Mouse (Mus musculus): ENCODE data around the gene Suox. TPM values are rescaled to one million over a fixed set of nuclear protein-coding genes. Genes with fewer than 3 reads are reported as not detected.
"Not testable (repeated sequence)": the region's sequence is repeated elsewhere in the genome, so short reads cannot be mapped to it uniquely, and the experiment has no call there.

Suox gene
- 10 to 100 TPM; 19.4 to 20.3 TPM for total RNA-seq (2021)
- long read RNA-seq, experiment 1, transcript Suox-201 (4 exons, 2,497 nt), result major isoform, 9 of 16 reads
- long read RNA-seq, experiment 1, partial matches to known transcripts, result 2 of 16 reads
- long read RNA-seq, experiment 1, other reads (novel, unspliced or antisense), result 5 of 16 reads
- long read RNA-seq, experiment 2, transcript Suox-201 (4 exons, 2,497 nt), result major isoform, 9 of 15 reads
- long read RNA-seq, experiment 2, partial matches to known transcripts, result 3 of 15 reads
- long read RNA-seq, experiment 2, other reads (novel, unspliced or antisense), result 3 of 15 reads

DNA sequence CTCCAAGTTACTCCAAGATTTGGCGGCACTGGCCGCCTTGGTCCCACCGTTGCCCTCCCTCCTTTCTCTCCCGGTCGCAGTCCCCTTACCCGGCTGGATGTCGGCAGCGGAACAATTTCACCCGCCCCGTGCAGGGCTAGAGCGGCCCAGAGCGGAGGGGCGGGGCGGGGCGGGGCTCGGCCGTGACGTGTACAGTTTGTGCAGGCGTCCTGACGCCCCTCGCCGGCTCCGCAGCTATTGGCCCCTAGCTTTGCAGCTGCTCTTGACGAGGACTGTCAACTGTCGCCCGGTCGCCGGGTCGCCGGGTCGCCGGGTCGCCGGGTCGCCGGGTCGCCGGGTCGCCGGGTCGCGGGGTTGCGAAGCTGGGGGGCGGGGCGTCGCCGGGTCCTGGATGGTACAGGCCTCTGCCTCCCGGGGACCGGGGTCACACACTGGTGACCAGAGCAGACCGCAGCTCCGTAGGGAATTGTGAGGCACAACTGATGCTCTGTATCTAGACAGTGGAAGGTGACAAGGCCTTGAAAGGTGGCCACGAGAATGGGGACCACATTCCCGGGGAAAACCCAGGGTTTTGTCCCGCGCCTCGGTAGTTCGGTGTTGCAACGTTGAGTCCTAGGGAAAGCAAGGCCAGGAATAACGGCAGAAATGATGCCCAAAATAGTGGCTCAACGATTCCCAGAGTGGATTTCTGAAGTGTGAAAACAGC, at the start of gene Suox:
Gene Suox (minus strand): TSS at position 311 of the 706 bp plus-strand sequence.
- DNase-seq, result peak; percentile 79 to 80

DNA sequence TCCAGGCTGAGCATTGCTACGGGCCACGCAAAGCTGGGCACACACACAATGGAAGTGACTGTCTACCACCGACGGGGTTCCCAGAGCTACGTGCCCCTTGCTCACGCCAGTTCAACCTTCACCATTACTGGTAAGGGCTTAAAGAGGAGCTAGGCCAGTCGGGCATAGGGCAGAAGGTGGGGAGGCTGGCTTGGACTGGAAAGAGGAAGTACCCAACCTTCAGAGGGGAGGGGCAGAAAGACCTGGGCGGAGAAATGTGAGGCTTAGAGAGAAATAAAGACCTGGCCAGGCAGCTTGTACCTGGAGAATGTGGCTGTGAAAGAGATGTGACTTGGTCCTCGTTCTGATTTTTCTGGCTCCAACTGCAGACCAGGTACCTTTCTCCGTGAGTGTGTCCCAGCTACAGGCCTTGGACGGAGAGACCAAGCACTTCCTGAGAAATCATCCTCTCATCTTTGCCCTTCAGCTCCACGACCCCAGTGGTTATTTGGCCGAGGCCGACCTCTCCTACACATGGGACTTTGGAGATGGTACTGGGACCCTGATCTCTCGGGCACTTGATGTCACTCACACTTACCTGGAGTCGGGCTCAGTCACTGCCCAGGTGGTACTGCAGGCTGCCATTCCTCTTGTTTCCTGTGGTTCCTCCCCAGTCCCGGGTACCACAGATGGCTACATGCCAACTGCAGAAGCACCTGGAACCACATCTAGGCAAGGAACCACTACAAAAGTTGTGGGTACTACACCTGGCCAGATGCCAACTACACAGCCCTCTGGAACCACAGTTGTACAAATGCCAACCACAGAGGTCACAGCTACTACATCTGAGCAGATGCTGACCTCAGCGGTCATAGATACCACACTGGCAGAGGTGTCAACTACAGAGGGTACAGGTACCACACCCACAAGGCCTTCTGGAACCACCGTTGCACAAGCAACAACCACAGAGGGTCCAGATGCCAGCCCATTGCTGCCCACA, 42.0 kb upstream of the Suox start:
- intact Hi-C loops (cut with DNase I), result no loop called here
- no peak for DNase-seq

More for the DNA sequence above, at the start of gene Suox:
- intact Hi-C loops (cut with DNase I), result loop anchor here (1.0 to 5.0 kb wide), 2 partner anchors 48 to 112 kb away; partner anchors contain the start of gene Rps26

DNA sequence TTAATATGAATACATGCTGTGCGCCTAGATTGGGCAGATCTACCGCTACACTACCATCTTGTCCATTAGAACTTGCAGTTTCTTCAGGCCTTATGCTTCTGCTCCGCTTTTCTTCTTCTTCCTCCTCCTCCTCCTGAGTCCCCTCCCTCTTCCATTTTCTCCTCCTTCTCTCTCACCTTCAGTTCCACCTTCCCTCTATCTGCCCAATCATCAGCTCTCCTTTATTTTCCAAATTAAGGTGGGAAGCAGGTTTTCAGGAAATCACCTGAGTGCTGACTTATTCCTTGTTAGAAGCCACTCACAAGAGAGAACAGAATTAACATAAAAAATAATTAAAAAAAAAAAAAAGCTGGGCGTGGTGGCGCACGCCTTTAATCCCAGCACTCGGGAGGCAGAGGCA, 37.4 kb upstream of the Suox start:
- DNase-seq; intact Hi-C loops (cut with DNase I): not testable (repeated sequence)

DNA sequence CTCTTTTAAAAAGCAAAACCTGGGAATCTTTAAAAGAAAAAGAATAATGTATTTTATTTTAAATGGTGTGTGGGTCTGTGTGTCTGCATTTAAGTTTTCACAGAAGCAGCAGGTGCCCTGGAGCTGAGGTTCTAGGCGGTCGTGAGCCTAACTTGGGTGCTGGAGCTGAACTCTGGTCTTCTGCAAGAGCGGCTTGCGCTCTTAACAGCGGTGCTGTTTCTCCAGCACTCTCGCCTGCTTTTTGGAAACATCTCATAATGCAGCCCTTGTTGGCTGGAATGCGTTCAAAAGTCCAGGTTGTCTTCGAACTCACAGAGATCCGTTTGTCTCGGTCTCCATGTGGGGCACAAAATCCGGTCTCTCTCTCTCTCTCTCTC, 31.4 kb upstream of the Suox start:
- intact Hi-C loops (cut with DNase I), result no loop called here
- no peak for DNase-seq

DNA sequence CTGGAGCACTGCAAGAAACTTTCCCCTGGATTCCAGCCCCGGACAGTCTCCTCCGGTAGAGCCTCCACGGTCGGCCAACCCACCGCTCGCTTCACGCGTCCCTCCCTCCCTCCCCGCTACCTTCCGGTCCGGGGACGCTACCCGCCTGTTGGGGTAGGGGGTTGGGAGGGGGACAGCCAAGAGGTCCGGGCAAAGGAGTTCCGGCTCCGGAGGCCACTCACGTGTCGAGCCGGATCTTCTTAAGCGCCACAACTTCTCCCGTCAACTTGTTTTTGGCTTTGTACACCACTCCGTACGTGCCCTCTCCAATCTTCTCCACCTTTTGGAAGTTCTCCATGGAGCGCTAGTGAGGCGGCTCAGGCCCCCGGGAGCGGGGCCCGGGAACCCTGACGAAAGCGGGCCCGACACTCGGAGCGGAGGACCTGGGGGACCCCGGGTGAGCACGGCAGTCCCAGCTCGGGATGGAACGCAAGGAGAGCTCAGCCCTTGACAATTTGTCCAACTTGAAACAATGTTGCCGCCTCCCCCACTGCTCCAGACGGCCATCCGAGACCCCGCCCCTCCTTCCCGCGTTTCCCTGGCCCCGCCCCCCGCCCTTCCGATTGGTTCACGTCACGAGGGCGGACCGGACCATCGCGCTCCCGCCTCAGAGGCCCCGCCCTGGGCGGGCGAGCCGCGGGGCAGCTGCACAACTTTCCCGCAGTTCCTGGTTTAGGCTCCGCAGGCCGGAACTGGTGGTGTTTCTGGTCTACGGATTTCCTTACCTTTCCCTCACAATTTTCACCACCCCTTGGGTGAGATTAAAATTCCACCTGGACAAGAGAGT, 30.8 kb upstream of the Suox start, which contains the start of gene Cdk2:
Gene Cdk2 (minus strand): TSS at position 541 of the 826 bp plus-strand sequence.
- DNase-seq, result peak; percentile 89 to 92
- intact Hi-C loops (cut with DNase I), result loop anchor here (5.0 kb wide), 1 partner anchor 38 kb away; the partner anchor contains the start of gene Dgka

DNA sequence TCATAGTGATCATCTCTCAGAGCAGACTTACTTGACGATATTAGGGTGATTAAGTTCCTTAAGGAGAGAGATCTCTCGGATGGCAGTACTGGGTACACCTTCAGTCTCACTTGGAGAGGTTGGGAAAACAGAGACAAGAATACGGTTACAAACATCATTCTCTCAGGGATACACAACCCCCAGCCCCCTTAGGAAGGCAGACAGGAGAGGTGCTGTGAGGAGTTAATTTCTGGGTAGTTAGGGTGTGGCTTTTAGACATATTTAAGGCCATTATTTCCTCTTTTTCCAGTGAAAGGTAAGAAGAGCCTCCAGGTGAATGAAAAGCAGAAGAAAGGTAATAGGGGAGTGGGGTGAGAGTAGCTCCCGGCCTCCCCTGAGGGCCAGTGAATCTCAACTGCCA, 30.0 kb upstream of the Suox start, which contains the start of gene Pmel:
Gene Pmel (plus strand): TSS at position 301 of the 400 bp plus-strand sequence.
- DNase-seq, result no peak
- intact Hi-C loops (cut with DNase I), result loop anchor here (5.0 kb wide), 1 partner anchor 38 kb away; the partner anchor contains the start of gene Dgka

DNA sequence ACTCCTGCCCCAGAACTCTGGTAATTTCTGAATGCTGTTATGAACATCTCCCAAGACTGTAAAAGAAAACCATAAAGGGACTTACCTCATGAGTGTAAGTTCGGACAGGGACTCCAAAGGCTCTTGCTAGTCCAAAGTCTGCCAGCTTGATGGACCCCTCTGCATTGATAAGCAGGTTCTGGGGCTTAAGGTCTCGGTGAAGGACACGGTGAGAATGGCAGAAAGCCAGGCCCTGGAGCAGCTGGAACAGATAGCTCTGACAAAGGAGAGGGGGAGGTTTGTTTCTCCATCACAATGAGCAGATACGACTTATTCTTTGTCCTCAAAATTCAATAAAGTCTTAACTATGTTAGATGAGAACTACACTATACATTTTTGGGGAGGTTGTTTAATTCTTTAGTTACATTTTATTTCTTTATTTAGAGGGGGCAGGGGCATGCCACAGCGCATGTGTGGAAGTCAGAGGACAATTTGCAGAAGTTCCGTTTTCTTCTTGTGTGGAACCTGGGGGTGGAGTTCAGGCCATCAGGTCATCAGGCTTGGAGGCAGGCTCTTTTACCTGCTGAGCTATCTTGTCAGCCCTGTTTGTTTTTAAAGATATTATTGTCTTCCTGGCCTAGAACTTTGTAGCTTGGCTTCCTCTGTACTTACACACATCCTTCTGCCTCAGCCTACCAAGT, 28.6 kb upstream of the Suox start:
- intact Hi-C loops (cut with DNase I), result loop anchor here (5.0 kb wide), 1 partner anchor 40 kb away; the partner anchor contains the start of gene Dgka
- DNase-seq, result no peak

DNA sequence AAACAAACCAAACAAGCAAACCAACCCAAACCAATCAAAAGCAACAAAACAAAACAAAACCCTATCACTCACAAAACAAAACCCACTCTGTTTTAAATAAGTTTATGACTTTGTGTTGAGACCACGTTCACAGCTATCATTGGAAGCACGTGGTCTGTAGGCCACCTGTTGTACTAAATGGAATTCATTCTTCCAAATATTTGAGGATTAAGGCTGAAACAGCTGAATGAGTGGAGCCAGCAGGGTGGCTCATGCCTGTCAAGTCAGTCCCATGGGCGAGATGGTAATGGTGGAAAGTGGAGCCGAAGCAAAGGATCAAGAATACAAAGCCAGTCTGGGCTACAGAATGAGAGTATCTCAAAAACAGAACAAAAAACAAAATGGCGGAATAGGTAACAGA, 26.8 kb upstream of the Suox start:
- intact Hi-C loops (cut with DNase I), result loop anchor here (5.0 kb wide), 1 partner anchor 42 kb away; the partner anchor contains the start of gene Dgka
- no peak for DNase-seq

DNA sequence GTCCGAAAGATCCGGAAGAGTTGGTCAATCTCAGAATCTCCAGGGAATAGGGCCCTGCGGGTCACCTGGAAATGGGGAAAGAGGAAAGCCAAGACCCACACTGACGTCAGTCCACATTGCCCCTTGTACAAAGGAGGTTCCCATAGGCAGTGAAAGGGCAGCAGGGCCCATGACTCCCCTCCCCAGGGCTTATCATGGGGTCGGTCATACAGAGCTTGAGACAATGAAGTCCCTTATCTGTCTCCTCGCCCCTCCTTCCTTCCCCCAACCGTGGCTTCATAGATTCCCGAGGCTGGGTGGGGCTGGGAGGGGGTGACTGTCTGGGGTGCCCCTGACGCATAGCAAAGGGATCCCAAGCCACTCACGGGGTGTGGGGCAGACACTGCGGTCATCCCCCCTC, 25.7 kb upstream of the Suox start:
- DNase-seq, result no peak
- intact Hi-C loops (cut with DNase I), result loop anchor here (5.0 kb wide), 1 partner anchor 43 kb away; the partner anchor contains the start of gene Dgka

DNA sequence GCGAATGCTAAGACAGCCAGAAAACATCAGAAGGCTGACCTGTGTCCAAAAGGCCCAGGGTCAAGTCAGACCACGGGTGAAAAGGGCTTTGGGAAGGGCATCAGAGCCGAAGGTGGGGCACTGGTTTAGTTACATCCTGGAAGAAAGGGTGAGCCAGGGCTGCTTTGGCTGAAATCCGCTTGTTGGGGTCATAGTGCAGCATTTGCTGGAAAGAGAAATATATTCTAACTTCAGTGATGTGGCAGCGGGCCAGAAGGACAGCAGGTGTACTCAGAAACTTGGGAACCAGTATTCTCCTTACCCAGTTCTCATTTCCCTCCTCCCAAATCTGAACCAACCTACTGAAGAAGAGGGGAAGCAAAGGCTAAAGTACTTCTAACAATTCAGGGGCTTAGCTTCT, 25.1 kb upstream of the Suox start:
- no peak for DNase-seq
- intact Hi-C loops (cut with DNase I), result no loop called here

DNA sequence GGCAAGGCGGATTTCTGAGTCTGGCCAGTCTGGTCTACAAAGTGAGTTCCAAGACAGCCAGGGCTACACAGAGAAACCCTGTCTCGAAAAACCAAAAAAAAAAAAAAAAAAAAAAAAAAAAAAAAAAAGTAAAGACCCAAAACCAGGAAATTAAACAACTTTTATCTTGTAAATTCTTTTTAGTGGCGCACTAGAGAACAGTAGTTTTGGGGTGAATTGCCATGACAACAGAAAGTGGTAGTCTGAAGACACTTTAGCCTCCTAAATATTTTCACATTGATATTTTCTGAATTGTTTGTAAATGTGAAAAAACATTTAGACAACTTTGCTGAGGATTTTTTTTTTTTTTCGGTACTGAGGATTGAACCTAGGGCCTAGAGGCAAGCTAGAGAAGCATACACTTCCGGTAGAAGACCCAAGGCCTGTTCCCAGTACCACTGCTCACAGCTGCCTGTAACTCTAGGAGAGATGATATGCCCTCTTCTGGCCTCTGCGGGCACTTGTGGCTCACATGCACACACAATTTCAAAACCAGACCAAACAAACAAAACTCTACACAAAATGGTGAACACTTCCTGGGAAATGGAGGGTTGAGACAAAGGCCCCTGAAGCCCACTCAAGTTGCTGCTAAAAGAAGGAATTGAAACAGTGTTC, 23.3 kb upstream of the Suox start:
- intact Hi-C loops (cut with DNase I), result no loop called here
- DNase-seq, result no peak

DNA sequence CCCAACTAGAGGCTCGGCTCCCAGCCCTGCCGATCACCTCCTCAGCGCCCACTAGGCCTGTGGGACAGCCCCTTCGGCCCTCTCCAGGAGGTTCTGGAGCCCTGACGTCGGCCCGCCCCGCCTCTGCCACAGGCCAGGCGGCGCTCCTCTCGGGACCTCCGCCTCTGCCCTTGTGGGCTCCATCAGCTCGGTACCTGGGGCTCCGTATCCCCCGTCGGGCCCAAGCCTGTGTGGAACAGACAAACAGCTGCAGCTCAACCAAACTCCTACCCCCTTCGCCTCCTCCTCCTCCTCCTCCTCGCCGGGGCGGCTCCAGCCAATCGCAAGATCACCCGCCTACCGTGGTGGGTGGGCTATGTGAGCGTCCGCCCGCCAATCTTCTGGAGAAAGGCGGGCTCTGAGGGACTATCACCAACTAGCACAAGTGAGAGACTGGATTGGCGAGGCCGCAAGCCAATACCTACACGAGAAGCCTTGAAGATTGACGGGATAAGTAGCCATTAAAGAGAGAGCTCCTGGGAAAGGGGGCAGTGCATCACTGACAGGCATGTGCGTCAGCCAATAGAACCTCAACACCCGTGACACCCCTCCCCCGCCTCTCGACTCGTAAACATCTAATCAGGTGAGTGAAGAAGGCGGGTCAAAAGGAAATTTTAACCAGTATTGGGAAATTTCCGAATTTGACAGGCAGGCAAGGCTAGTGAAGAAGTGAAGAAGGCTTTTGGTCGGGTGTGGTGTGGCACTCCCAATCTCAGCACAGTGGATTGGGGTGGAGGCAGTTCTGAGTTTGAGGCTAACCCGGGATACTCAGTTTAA, 22.3 kb upstream of the Suox start, which contains the start of gene Rab5b:
Gene Rab5b (minus strand): TSS at position 273 of the 816 bp plus-strand sequence.
- intact Hi-C loops (cut with DNase I), result no loop called here
- DNase-seq, result peak; percentile 97 to 99

DNA sequence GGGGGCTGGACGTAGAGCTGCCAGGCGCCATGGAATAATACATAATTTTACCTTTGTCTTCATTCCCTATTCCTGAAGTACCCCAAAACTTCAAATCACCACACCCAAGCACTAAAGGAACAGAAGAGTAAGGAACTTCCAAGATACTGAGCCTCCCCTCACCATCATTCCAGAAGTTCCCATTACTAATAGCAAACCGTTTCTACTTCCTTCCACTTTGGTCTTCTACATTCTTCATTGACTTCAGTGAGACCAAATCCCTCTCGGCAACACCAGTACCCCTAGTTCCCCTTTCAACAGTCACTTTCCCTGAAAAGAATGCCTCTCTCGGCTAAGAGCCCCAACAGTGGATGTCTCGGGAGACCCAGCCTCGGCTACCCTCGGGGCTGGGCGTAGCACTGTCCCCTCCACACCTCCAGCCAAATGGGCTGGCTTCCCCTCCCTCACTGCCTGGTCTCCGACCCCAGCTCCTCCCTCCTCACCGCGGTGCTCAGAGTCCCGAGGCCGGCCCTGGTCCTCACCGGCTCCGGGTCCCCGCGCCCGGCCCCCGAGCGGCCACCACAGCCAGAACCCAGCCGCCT, 21.6 kb upstream of the Suox start:
- peak in 1 of 2 experiments; percentile 48 for DNase-seq
- intact Hi-C loops (cut with DNase I), result no loop called here

DNA sequence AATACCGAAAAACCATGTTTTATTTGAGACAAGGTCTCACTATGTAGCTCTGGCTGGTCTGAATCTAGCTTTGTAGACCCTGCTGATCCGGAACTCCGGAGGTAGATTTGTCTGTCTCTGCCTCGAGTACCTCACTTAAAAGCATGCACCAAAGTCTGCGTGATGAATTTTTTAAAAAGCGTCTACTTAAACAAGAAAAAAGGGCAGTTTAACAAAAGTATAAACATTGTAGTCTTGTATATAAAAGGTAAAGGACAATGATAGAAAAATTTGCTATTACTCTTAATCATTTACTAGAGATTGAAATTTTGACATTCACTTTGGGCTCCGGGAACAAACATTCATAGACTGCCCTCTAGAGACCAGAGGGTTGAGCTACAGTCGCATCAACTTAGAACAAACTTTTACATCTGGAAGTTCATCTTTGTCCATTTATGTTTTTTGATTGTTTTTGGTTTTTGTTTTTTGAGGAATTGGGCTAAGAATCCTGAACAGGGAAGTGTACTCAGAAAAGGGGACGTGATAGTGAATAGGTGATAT, 666 bp upstream of the Suox start:
- DNase-seq, result no peak

DNA sequence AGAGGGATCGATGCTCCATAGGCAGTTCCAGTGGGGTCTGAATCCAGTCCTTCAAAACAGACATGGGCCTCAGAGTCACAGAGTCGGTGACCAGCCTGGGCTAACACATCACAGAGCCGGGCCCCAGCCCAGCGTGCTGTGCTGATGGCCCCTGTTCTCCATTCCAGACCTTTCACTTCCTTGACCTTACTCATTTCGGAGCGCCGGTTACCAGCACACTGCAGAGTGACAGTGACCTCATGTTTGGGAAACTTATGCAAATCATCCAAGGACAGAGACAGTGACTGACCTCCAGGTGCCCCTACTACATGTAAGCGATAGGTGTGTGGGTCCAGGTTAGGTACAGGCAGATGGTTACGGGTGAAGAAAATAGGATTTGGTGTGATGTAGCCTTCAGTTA, 2.7 kb downstream of the Suox start:
- intact Hi-C loops (cut with DNase I), result loop anchor here (5.0 kb wide), 1 partner anchor 109 kb away; no protein-coding TSS in a partner anchor
- DNase-seq, result no peak

More for the DNA sequence above, 666 bp upstream of the Suox start:
- intact Hi-C loops (cut with DNase I), result loop anchor here (1.0 to 5.0 kb wide), 2 partner anchors 48 to 112 kb away; partner anchors contain the start of gene Rps26
